Mouse (Mus musculus) CH12.LX (cell line): Measurements from ENCODE around the gene Tmem8b. TPM values are rescaled to one million over a fixed set of nuclear protein-coding genes. Genes with fewer than 3 reads are reported as not detected.

Source experiments
- DNase-seq: peaks from one replicate; pipeline ENCODE4 v3.0.0-alpha.2; 2013; ENCODE audit errors: extremely low read depth
- H3K27ac ChIP-seq: 2 replicates; pipeline ENCODE4 v1.5.1; 2012; ENCODE audit warnings: low read depth, mild to moderate bottlenecking, control low read depth, moderate library complexity; ENCODE audit not compliant: insufficient read depth
- H3K27me3 ChIP-seq: replicated peaks from 2 replicates; pipeline ENCODE3; 2012; ENCODE audit warnings: inconsistent platforms
- H3K36me3 ChIP-seq, 2 experiments: replicated peaks in 1 of 2; 2 replicates each; pipeline versions ENCODE3 to v1.6.1; 2012; ENCODE audit warnings: inconsistent platforms in 1 of 2, low read length in 1 of 2, mild to moderate bottlenecking in 1 of 2, mixed read lengths in 1 of 2, moderate library complexity in 1 of 2; ENCODE audit not compliant: control insufficient read depth in 1 of 2, insufficient read depth in 1 of 2
- H3K4me1 ChIP-seq, 2 experiments: 2 replicates each; pipeline ENCODE4 v1.6.1; 2012; ENCODE audit warnings: inconsistent platforms in 1 of 2, moderate library complexity in 1 of 2; ENCODE audit not compliant: insufficient read depth in 2 of 2, control insufficient read depth in 1 of 2
- H3K4me2 ChIP-seq: 2 replicates; pipeline ENCODE4 v1.6.1; 2012; ENCODE audit warnings: low read depth, mild to moderate bottlenecking, control low read depth; ENCODE audit not compliant: poor library complexity, insufficient read depth, severe bottlenecking
- H3K4me3 ChIP-seq, 3 experiments: fragments of 150-350 bp in 1 of 3; sonication (generic) in 1 of 3; replicated peaks in 1 of 3; 2 replicates each; pipeline versions ENCODE3 to v1.5.1; 2011 to 2012; ENCODE audit warnings: low read depth in 2 of 3, low read length in 2 of 3, mild to moderate bottlenecking in 2 of 3, moderate library complexity in 2 of 3, control low read depth in 1 of 3, improper control_type of control experiment in 1 of 3, inconsistent platforms in 1 of 3, mixed read lengths in 1 of 3; ENCODE audit not compliant: poor library complexity in 1 of 3
- H3K79me2 ChIP-seq: replicated peaks from 2 replicates; pipeline ENCODE4 v1.6.1; 2012; ENCODE audit warnings: mild to moderate bottlenecking, moderate library complexity; ENCODE audit not compliant: control insufficient read depth, poor library complexity, insufficient read depth, severe bottlenecking; ENCODE audit errors: extremely low read depth
- H3K9ac ChIP-seq: 2 replicates; pipeline ENCODE4 v1.6.1; 2012; ENCODE audit warnings: low read depth, mild to moderate bottlenecking, control low read depth, moderate library complexity; ENCODE audit not compliant: insufficient read depth
- H3K9me3 ChIP-seq: replicated peaks from 2 replicates; pipeline ENCODE3; 2012; ENCODE audit warnings: low read length, inconsistent platforms, mixed read lengths
- BHLHE40 ChIP-seq: IDR thresholded peaks from 2 replicates; pipeline ENCODE4 v1.6.1; 2011; ENCODE audit warnings: mild to moderate bottlenecking, low read depth, low read length, improper control_type of control experiment
- CHD1 ChIP-seq: IDR thresholded peaks from 2 replicates; pipeline ENCODE4 v1.6.1; 2012; ENCODE audit warnings: low read depth, low read length, improper control_type of control experiment, inconsistent platforms
- CHD2 ChIP-seq: IDR thresholded peaks from 2 replicates; pipeline ENCODE4 v1.6.1; 2011; ENCODE audit warnings: low read length, improper control_type of control experiment
- E2F4 ChIP-seq: IDR thresholded peaks from 2 replicates; pipeline ENCODE4 v1.6.1; 2011; ENCODE audit warnings: low read depth, low read length, improper control_type of control experiment; ENCODE audit not compliant: insufficient replicate concordance
- EP300 ChIP-seq: IDR thresholded peaks from 2 replicates; pipeline ENCODE4 v1.6.1; 2011; ENCODE audit warnings: low read length, improper control_type of control experiment
- ETS1 ChIP-seq: conservative IDR thresholded peaks from 2 replicates; pipeline ENCODE4 v1.6.1; 2012; ENCODE audit warnings: low read depth, mild to moderate bottlenecking, inconsistent platforms, low read length, improper control_type of control experiment, moderate library complexity
- GABPA ChIP-seq: IDR thresholded peaks from 2 replicates; pipeline ENCODE4 v1.6.1; 2012; ENCODE audit warnings: low read depth, low read length, improper control_type of control experiment, inconsistent platforms; ENCODE audit not compliant: insufficient replicate concordance
- HCFC1 ChIP-seq: IDR thresholded peaks from 2 replicates; pipeline ENCODE4 v1.6.1; 2012; ENCODE audit warnings: low read depth, mild to moderate bottlenecking, inconsistent platforms, low read length, improper control_type of control experiment
- KAT2A ChIP-seq: IDR thresholded peaks from 2 replicates; pipeline ENCODE4 v1.6.1; 2012; ENCODE audit warnings: low read length, improper control_type of control experiment, inconsistent platforms; ENCODE audit not compliant: insufficient replicate concordance
- MAFK ChIP-seq: IDR thresholded peaks from 2 replicates; pipeline ENCODE4 v1.6.1; 2011; ENCODE audit warnings: low read length, improper control_type of control experiment; ENCODE audit not compliant: insufficient replicate concordance
- MAZ ChIP-seq: IDR thresholded peaks from 2 replicates; pipeline ENCODE4 v1.6.1; 2012; ENCODE audit warnings: low read depth, mild to moderate bottlenecking, inconsistent platforms, low read length, improper control_type of control experiment, moderate library complexity
- MEF2A ChIP-seq: IDR thresholded peaks from 2 replicates; pipeline ENCODE4 v1.6.1; 2014; ENCODE audit warnings: low read depth, mild to moderate bottlenecking, inconsistent platforms, low read length, improper control_type of control experiment, borderline replicate concordance
- MXI1 ChIP-seq: IDR thresholded peaks from 2 replicates; pipeline ENCODE4 v1.6.1; 2011; ENCODE audit warnings: mild to moderate bottlenecking, low read depth, low read length, improper control_type of control experiment
- NRF1 ChIP-seq: IDR thresholded peaks from 2 replicates; pipeline ENCODE4 v1.6.1; 2014; ENCODE audit warnings: low read depth, mild to moderate bottlenecking, inconsistent platforms, low read length, improper control_type of control experiment, moderate library complexity
- PAX5 ChIP-seq: IDR thresholded peaks from 2 replicates; pipeline ENCODE4 v1.6.1; 2012; ENCODE audit warnings: low read length, inconsistent platforms, mixed read lengths
- POLR2A ChIP-seq: IDR thresholded peaks from 2 replicates; pipeline ENCODE4 v1.6.1; 2011; ENCODE audit warnings: low read depth, mild to moderate bottlenecking, improper control_type of control experiment, low read length
- POLR2AphosphoS2 ChIP-seq: IDR thresholded peaks from 2 replicates; pipeline ENCODE4 v1.6.1; 2011; ENCODE audit warnings: low read depth, low read length, improper control_type of control experiment
- RAD21 ChIP-seq: IDR thresholded peaks from 2 replicates; pipeline ENCODE4 v1.6.1; 2011; ENCODE audit warnings: low read depth, mild to moderate bottlenecking, low read length, improper control_type of control experiment, moderate library complexity
- RCOR1 ChIP-seq: conservative IDR thresholded peaks from 2 replicates; pipeline ENCODE4 v1.6.1; 2012; ENCODE audit warnings: low read depth, mild to moderate bottlenecking, inconsistent platforms, low read length, improper control_type of control experiment
- SIN3A ChIP-seq: IDR thresholded peaks from 2 replicates; pipeline ENCODE4 v1.6.1; 2012; ENCODE audit warnings: low read length, improper control_type of control experiment, inconsistent platforms
- TBP ChIP-seq: conservative IDR thresholded peaks from 2 replicates; pipeline ENCODE4 v1.6.1; 2011; ENCODE audit warnings: low read depth, low read length, improper control_type of control experiment
- USF1 ChIP-seq: IDR thresholded peaks from 2 replicates; pipeline ENCODE4 v1.6.1; 2014; ENCODE audit warnings: low read depth, mild to moderate bottlenecking, inconsistent platforms, low read length, improper control_type of control experiment
- ZKSCAN1 ChIP-seq: IDR thresholded peaks from 2 replicates; pipeline ENCODE4 v1.6.1; 2012; ENCODE audit warnings: low read depth, inconsistent platforms, low read length, improper control_type of control experiment, borderline replicate concordance
- ZMIZ1 ChIP-seq: IDR thresholded peaks from 2 replicates; pipeline ENCODE4 v1.6.1; 2012; ENCODE audit warnings: low read depth, mild to moderate bottlenecking, inconsistent platforms, low read length, improper control_type of control experiment
- ZNF384 ChIP-seq: IDR thresholded peaks from 2 replicates; pipeline ENCODE4 v1.6.1; 2012; ENCODE audit warnings: low read depth, low read length, improper control_type of control experiment, inconsistent platforms
- dilution Hi-C: fragments of 300-500 bp; cut with MboI; formaldehyde crosslinking; loops from 2 replicates; pipeline ENCODE4 v1.14.3; 2020; ENCODE audit warnings: low sequenced_read_pairs; ENCODE audit not compliant: extremely low pct_unique_long_range_greater_than_20kb, extremely low pct_ligation_motif_present
- in situ Hi-C: fragments of 300-500 bp; cut with MboI; formaldehyde crosslinking; loops from 3 replicates; pipeline ENCODE4 v1.14.3; 2019; ENCODE audit warnings: low sequenced_read_pairs, low pct_ligation_motif_present, low pct_unique_long_range_greater_than_20kb, mixed read lengths
- polyA plus RNA-seq: library from polyadenylated mRNA; unstranded; fragments of >175 nt; gene quantifications from 2 replicates; pipeline ENCODE4 v1.2.1, GENCODE M21; 2012; ENCODE audit warnings: low read depth; ENCODE audit not compliant: insufficient read length
- total RNA-seq, 2 experiments: library from RNA; depleted of rRNA; stranded (reverse); fragments of 300-350 nt in 1 of 2; fragments of >200 nt in 1 of 2; gene quantifications; 2 replicates each; pipeline ENCODE4 v1.2.3; 2012 to 2014

The Tmem8b gene
- total and polyA plus RNA-seq, 3 experiments: 0.26 to 0.47 TPM; not detected in 1

DNA sequence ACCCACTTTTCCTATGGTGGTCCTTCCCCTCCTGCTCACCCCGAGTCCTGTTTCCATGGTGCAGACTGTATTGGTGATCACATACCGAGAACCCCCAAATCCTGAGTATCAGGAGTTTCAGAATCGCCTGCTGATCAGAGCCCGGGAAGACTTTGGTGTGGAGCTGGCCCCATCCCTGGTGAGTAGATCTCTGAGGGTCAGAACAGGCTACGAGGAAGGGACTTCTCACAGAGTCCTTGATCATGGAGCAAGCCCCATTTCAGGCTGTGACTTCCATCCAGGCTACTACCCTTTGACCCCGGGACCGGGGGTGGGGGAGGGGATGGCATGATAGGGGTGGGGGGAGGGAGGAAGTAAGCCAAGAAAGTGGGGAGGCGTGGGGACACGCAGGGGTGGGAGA lies 28.7 kb upstream of the Tmem8b start:
- Histone ChIP-seq H3K36me3 (no peaks in the 10 kb centered on the region), H3K4me3 (no peak overlapping the region), H3K9ac (no peak overlapping the region), H3K79me2 (no peaks in the 10 kb centered on the region), H3K4me2 (no peak overlapping the region), H3K4me1 (peaks cover 5 to 6% of the 10 kb centered on the region in 2 experiments; a peak in 1 of 4 replicates), H3K9me3 (no peaks in the 10 kb centered on the region), H3K27ac (no peak overlapping the region), H3K27me3 (peaks cover 36% of the 10 kb centered on the region)
- TF ChIP-seq SIN3A: no peak
- no peak for TF ChIP-seq MXI1
- no peak for TF ChIP-seq RAD21
- no peak for TF ChIP-seq NRF1
- TF ChIP-seq BHLHE40: no peak
- no peak for TF ChIP-seq ZNF384
- no peak for TF ChIP-seq EP300
- no peak for TF ChIP-seq CHD1
- TF ChIP-seq MAZ: no peak
- no peak for TF ChIP-seq E2F4
- no peak for TF ChIP-seq HCFC1
- TF ChIP-seq KAT2A: no peak
- no peak for TF ChIP-seq ETS1
- dilution Hi-C loops: no loop called here
- in situ Hi-C loops: no loop called here
- DNase-seq: no peak

DNA sequence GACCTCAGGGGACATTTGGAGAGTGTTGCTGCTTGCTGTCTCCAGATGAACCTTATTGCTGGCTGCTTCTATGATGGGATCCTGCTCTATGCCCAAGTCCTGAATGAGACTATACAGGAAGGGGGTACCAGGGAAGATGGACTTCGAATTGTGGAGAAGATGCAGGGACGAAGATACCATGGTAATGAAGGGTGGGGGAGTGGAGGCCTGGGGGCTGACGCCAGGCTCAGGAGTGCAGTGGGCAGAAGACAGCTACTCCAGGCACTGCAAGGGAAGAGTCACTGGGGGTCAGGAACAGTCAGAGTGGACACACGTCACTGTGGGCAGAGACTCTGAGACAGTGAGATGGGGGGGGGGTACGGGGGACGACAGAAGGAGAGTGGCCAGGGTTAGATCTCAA lies 28.3 kb upstream of the Tmem8b start:
- Histone ChIP-seq H3K4me1 (peaks cover 5 to 6% of the 10 kb centered on the region in 2 experiments; a peak in 1 of 4 replicates), H3K9ac (no peak overlapping the region), H3K27ac (no peak overlapping the region), H3K4me3 (no peak overlapping the region), H3K36me3 (no peaks in the 10 kb centered on the region), H3K79me2 (no peaks in the 10 kb centered on the region), H3K27me3 (peaks cover 32% of the 10 kb centered on the region), H3K9me3 (no peaks in the 10 kb centered on the region), H3K4me2 (no peak overlapping the region)
- dilution Hi-C loops (no loop called here), in situ Hi-C loops (no loop called here)
- DNase-seq: no peak
- TF ChIP-seq GABPA (no peak), RCOR1 (no peak), PAX5 (no peak), CHD1 (no peak), POLR2AphosphoS2 (no peak), POLR2A (no peak), ZMIZ1 (no peak), USF1 (no peak), ZKSCAN1 (no peak), TBP (no peak), MEF2A (no peak), RAD21 (no peak), SIN3A (no peak), MAFK (no peak), EP300 (no peak), CHD2 (no peak)
